Mouse (Mus musculus) adrenal gland, postnatal 10 days (tissue): ENCODE measurements around the gene Pla2g3. TPM values are rescaled to one million over a fixed set of nuclear protein-coding genes. Genes with fewer than 3 reads are reported as not detected.

ENCODE experiments used
- DNase-seq: peaks from one replicate; pipeline ENCODE4 v3.0.0; 2021; ENCODE audit warnings: mixed read lengths
- total RNA-seq, 2 experiments: library from RNA; stranded (reverse); gene quantifications; 2 replicates each; pipeline ENCODE4 v1.2.3; 2021

Gene Pla2g3
- total RNA-seq, 2 experiments from 2014 or later, result 0.21 TPM; not detected in 1

DNA sequence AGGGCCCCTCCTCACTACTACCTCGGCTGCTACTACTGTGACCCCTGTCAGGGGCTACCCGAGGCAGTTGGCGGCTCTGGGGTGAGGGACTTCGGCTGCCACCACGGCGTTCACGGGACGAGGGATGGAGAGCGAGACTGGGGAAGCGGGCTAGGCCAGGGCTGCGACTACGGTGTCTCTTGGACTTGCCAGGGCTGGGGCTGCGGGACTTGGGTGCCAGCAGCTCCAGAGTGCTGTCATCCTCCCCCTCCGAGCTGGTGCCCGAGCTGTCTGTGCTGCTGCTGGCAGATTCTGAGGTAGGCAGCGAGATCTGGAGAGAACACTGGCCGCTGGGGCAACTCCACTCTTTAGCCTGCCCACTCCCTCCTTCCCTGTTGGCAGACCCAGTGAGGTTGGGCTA, 6.8 kb downstream of the Pla2g3 start:
- DNase-seq, result no peak

DNA sequence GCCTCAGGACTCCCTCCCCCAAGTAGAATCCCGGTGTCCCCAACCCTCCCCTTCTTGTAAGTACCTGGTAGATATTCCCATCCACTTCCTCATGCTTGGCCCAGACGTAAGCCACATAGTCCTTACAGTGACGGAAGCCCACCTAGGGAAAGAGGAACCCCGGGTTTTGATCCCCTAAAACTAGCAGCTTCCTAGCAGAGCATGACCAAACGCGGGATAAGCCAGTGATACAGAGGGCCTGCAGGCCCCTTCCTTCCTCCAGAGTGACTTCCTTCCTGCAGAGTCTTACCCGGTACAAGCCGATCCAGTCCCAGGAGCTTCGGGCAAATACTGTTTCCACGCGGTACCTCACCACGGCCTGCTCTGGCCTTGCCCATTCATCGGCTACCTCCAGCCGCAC, 7.4 kb downstream of the Pla2g3 start:
- DNase-seq, result no peak

DNA sequence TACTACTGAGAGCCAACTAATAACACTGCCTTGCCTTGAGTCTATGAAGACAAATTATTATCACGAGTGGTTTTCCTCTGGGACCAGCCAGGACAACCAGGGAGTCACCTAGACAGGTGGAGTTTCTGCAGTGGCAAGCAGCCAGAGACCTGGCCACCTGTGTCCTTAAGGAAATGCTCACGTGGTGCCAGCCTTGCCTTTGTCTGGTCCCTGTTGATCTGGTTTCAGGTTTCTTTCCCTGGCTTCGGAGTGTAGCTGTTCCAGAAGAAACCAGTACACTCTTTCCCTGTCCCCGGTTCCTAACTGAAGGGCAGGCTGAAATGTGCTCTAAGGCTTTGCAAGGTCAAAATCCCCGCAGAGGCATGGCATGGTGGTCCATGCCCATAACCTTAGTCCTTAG, 8.7 kb downstream of the Pla2g3 start:
- no peak for DNase-seq

DNA sequence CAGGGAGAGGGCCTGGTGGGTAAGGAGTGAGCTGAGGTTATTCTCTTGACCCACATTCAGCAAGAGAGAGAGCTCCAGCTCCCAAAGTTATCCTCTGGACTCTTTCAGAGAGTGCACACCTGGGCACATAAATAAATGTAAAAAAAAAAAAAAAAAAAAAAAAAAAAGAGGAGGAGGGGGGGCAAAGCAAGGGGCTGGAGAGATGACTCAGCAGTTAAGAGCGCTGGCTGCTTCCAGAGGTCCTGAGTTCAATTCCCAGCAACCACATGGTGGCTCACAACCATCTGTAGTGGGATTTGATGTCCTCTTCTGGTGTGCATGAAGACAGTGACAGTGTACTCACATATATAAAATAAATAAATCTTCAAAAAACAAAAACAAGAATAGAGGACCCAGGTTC, 9.2 kb downstream of the Pla2g3 start:
- no peak for DNase-seq

DNA sequence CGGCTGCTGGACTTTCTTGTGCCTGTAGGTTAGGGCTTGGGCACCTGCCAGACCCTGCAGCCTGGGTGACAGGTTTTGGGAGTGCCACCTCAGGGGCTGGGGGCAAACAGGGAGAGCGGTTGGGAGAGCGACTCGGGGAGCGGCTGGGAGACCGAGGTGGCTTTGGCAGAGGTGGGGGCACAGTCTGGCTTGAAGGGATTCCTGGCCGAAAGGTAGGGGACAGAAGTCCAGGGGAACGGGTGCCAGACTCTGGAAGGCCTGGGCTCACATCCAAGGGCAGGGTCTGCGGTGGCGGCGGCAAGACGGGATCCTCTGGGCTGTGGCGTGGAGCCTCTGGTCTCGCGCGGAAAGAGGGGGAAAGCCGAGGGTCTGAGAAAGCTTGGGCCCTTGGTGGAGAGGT, 14.0 kb downstream of the Pla2g3 start:
- no peak for DNase-seq

DNA sequence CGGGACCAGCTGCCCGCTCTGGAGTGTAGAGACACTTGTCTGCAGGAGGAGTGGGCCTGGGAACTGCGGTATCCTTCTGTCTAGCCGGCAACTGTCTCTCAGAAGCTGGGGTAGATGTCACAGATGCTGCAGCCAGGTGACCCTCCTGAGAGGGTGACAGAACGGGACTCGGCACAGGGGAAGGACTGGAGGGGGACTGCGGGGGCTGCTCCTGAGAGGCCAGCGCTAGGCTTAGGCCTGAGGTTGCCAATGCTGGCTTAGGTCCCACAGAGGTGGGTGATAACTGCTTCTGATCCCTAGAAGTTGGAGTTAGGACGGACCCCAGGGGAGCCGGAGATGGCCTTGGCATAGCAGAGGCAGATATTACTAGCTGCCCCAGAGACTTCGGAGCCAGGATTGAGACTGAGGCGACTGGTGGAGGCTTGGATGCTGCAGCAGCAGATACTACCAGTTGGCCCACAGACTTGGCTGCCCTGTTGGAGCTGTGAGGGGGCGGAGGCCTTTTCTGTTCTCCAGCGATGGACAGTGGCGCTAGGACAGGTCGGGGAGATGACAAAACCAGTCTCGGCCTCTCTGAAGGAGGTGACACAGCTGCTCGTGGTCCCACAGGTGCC, 14.5 kb downstream of the Pla2g3 start:
- DNase-seq, result no peak

DNA sequence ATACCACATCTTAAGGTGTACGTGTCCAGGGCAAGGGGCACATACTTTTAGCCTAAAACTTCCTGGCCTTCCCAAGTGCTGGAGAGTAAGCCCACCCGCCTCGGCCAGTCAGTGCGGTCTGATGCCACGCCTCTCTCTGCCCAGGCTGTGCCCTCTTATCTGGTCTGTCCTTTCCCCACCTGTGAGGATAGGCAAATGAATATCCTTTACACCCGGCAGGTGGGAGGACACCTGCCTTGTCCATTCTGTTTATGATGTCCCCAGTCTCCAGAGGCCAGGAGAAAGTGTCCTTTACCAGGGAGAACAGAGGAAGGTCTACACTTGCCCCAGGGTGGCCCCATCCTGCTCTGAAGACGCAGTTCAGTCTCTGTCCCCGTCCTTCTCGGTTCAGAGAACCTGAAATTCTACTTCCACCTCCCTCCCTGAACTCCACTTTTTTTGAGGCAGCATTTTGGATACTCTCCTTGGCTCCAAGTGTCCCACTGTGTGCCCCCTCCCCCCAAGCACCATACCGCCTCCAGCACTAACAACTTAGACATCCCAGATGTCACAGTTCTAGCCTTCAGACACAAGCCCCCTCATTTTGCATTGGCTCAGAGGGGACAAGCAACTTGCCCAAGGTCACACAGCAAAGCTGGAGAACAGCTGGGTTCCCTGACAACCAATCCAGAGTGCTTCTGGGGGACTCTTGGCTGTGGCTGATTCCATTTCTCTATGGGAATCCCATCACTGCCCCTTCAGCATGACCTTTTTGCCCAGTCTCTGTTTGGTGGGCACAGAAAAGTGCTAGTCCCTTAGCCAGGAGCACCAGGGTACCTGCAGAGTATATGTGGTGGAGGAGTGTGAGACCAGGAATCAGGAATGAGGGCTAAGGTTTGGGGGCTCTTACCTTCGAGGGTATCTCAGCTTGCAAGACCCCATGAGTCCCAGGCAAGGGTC, 15.9 kb downstream of the Pla2g3 start:
- DNase-seq, result no peak

DNA sequence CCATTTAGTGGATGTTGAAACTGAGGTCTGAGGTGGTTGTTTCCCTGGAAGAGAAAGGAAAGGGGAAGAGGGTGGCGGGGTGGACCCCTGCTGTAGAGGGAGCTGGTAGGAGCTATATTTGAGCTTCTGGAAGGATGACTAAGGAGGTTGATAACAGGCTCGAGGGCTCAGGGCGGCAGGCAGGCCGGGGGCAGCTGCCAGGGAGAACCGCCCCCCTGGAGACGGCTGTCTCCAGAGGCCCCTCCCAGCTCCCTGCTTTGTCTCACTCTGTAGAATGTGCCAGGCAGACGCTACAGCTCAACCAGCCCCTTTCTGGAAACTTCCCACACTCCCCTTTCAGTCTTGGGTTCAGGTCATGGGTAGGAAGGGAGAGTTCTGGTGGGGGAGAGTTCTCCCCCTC, 20.1 kb downstream of the Pla2g3 start:
- no peak for DNase-seq

DNA sequence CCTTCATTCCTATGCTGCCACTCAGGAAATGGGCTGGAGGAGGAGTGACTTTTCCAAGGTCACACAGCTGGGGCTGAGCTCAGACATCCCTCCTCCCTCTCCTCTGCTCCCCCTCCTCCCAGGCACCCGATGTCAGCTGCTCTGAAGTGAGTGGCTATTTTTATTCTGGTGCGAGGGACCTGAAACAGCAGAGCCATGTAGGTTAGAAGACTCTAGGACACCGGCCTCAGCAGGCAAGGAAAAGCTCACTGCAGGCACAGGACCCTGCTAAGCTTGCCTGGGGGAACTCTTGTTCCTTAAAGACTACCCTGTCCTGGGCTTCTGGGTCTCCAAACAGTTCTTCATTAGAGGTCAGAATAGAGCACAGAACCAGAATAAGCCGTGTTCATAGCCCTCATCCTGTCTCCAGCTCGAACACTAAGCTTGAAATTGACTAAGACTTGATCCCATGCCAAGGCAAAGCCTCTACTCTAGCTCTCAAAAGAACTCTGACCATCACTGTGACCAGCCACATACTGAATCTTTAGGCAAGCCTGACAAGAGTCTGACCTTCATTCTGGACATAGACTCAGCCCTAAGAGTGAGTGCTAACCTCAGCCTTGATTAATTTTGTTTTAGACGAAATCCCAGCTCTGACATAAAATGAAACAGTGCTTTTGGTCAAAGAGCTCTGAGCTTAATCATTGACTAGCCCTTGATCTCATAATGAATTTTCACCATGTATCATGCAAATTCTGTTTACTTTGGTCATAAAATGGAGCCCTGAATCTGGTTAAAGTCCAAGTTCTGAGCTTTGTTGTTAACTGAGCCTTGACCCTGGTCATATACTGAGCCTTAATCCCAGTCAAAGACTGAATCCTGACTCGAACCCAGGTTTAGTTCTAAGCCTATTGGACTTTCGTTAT, 21.3 kb downstream of the Pla2g3 start:
- DNase-seq, result no peak

DNA sequence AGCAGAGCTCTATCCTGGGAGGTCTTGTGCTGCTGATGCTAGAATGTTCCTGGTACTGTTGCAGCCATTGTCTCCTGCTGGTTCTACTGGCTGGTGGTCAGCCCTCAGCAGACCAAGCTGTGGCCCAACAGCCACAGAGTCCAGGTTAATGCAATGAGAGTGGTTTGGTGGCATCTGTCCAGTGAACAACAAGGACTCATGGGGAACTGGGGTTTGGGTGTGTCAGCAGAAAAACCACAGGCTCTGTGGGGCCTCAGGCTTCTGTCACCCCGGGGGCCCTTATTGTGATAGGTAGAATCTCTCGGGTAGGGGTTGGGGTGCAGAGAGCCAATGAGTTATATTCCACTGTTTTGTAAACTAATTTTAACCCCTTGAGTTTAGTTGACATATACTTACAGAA, 22.2 kb downstream of the Pla2g3 start:
- DNase-seq, result no peak

DNA sequence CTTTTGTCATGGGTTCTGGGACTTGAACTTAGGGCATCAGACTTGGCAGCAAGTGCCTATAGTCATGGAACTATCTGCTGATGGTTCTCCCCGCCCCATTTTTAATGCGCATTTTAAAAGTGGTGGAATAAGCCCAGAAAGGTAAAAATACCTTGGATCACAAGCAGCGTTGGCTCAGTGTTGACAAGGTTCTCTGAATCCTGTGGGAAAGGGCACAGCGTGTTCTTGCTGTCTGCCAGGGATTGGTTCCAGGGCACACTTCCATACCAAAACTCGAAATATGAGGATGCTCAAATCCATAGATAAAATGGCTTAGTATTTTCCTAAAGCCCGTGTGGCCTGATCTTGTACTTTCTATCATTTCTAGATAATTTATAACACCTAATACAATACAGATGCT, 25.2 kb downstream of the Pla2g3 start:
- DNase-seq, result no peak

DNA sequence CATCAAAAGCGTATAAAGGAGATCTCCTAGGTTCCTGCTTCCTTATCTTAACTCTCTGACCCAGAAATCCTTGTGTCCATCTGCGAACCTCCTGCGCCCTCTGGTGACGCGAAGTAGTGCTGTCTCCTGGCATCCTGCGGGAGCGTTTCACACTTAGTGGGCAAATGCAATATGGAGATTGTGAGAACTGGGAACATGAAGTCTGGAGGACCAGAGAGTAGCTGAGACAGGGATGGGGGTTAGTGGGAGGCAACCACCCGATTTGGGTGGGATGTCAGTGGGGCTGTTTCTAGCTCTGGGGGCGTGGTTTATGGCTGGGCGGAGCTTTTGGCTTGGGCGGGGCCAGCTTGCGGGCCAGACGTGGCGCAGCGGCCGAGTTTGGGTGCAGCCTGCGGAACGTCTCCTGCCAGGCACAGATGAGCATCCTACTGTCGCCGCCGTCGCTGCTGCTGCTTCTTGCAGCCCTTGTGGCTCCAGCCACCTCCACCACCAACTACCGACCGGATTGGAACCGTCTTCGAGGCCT, 26.5 kb downstream of the Pla2g3 start, which contains the start of gene Selenom:
TSS of gene Selenom (plus strand) at position 156 of the 526 bp plus-strand sequence.
- peak; percentile 91 for DNase-seq

DNA sequence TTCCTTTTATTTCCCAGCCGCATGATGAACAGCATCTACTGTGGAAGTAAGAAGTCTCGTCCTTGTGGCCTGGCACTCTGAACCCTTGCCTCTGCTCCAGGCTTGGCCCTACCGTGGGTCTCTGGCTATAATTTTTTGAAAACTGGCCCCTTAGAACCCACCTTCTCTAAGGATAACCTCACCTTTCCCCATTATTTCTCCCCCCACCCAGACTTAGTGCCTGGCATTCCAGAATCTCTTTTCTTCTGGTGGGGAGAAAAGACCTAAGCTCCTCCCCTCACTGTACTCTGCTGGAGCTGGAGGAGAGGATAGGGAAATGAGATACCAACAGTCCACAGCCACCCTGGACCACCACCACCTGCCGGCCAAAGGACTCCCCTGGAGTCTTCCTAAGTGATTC, 27.1 kb downstream of the Pla2g3 start:
- DNase-seq, result no peak

DNA sequence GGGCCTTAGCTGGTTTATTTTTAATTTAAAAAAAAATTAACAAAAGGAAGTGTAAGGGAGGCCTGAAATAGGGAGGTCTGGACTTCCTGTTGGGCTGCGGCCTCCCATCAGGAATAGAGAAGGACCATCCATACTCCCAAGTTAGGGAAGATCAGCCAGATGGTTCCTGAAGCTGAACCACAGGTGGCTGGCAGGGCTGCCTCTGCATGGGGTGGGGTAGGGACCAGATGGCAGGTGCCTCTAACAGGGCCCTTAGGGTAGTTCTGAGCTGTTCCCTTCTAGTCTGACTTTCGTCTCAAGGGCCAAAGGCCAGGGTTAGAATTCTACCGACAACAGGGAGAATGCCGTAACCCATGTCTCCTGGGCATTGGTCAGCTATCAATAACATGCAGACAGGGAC, 27.6 kb downstream of the Pla2g3 start:
- DNase-seq, result no peak

DNA sequence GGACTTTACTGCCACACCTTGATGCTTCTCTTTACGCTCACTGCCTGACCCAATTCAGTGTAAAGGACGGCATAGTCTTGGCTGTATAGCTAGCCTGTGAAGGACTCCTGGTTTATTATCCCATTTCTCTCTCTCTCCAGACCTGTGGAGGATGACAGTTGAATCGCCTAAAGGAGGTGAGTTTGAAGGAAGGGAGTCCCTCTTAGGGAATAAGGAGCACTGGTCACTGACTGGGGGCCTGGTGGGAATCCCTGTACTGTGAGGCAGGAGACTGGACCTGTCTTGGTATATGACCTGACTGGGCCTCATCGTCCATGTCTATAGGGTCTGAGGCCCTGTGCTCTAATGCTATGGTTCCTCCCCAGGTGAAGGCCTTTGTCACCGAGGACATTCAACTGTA, 28.0 kb downstream of the Pla2g3 start:
- DNase-seq, result no peak

DNA sequence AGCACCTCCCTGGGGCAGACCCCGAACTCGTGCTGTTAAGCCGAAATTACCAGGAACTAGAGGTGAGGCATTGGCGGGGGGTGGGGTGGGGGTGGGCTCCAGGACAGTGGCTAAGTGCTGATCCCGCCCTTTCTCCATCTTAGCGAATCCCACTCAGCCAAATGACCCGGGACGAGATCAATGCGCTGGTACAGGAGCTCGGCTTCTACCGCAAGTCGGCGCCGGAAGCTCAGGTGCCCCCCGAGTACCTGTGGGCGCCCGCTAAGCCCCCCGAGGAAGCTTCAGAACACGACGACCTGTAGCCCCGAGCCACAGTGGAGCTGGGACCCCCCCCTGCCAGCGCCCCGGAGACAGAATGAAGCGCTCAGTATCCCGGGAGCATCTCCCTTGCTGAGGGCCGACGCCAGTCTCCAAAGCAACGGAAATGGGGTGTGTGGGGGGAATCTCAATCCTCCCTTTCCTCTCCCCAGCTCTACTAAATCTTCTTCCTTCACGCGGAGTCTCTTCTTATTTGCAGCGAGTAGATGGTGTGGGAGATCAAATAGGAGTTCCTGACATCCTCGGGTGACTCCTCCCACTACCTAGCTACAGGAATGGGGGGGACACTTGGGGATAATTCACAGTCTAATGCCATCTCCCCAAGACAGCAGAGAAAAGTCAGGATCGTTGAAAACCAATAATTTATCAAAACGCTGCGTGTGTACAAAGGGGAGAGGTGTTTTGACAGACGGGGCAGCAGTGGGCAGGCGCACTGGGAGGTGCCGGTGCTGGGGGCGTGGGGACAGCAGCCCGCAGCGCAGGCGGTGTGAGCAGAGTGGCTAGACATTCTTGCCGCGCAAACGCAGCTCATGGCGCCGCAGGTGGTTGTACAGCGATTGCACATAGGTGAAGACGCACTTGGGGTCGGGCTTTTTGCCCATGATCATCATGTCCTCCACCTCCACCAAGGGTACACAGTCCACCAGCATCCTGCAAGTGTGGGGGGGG, 29.1 kb downstream of the Pla2g3 start:
- DNase-seq, result peak; percentile 59

DNA sequence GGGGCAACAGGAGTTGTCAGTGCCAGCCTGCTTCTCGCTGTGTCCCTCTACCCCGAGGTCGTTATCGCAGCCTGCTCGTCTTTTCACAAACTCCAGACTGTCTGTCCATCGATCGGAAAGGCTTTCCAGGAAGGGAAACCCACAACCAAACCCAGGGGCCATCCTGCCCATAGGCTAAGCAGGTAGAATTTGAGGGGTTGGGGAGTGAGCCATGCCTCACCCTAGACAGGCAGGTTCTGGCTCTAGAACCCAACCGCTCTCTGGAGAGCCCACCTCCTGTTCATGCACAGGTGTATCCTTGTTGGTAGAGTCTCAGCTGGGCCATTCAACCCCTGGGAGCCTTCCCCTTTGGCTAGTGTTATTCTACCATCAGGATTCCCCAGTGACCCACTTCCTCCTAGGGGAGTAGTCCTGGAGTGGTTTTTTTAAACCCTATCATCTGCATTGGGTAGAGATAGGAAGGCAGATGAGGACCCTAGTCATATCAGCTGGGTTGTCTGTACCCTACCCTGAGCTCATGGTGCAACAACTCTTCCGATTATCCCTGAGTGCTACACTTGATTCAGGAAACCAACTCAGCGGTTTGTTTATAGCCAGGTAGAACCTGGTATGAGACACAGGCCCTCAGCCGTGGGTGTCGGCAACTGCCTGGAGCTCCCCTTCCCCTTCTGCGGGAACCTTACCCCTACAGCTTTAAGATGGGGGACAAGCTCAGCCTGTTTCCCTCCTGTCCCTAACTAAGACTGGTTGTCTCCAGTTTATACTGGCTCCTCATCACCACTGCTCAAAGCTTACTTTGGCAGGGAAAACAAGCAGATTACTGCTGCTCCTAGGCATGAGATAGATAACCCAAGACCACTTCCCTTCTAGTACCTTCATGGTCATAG, 30.0 kb downstream of the Pla2g3 start:
- DNase-seq, result no peak

DNA sequence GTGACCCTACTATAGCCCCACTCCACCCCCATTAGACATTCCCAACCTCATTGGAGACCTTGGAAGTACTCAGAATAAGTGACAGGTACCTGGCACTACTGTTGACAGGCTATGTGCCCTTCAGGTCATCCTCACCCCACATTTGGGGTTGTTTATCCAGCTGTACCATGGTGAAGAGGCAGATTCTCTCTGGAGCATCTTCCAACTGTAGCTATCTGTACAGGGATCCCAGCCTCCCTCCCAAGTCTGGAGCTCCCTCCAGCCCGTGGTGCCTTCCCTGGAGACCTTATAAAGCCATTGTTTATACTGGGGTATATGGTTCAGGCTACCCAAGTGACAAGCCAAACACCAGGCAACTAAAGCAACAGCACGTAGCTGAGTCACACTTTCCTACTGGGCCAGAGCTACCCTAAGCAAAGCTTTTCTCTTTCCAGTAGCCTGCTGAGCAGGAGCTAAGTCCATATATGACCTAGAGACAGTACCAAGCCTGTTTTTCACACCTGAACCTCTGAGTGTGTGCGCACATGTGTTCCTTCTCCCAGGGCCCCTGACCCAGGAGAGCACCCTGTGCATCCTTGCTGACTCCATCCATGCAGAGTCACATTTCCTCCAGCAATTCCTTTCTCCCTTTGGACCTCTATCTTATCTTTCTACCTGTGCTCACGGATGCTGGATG, 31.1 kb downstream of the Pla2g3 start:
- no peak for DNase-seq

DNA sequence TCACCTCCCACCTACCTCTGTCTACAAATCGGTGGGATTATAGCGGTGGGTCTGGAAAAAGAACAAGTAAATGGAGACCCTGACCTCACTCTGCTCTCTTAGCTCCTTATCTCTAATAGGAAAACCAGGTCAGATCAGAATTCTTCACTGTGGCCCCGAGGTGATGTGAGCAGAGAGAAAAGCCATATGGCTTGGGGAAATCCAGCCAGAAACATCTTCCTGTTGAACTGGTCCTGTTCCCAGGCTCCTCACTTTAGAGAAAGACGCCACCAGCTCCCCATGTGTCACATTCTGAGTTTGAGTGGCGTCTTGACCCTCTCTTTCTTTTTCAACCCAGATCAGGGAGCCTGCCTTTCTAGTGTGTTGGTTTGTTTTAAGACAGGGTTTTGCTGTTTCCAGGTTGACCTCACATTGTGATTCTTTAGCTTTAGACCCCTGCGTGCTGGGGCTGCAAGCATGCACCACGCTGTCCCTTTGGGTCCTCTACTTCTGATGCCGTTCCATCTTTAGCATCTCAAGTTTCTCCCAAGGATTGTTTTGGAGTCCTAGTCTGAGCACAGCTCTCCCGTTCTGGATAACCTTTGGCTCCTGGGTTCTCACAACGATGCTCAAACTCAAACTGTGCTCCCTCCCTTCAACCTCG, 31.8 kb downstream of the Pla2g3 start:
- DNase-seq, result no peak
